Mouse (Mus musculus) limb, embryonic 13.5 days (tissue): ENCODE data around the gene C1qb. TPM values are rescaled to one million over a fixed set of nuclear protein-coding genes. Genes with fewer than 3 reads are reported as not detected.

Experiments
- polyA plus RNA-seq: library from polyadenylated mRNA; unstranded; fragments of >200 nt; fragmentation: Nextera tagmentation; extraction: Ambion mirVana; gene quantifications from 2 replicates; pipeline ENCODE4 v1.2.1, GENCODE M21; 2015

C1qb gene
- polyA plus RNA-seq, 1 experiment from 2014 or later, result 41.0 TPM

Other genes starting within 250 kb of the C1qb start
- 10.3 and 10.9 TPM in 2 replicates for gene Ephb2, start 50.2 kb downstream of the C1qb start, polyA plus RNA-seq
- 18.1 and 18.8 TPM in 2 replicates for gene C1qc, start 6.9 kb upstream of the C1qb start, polyA plus RNA-seq
- gene C1qa, start 12.6 kb upstream of the C1qb start, polyA plus RNA-seq, result 20.5 and 23.0 TPM in 2 replicates
- 0.47 and 0.71 TPM in 2 replicates for gene Epha8, start 70.6 kb upstream of the C1qb start, polyA plus RNA-seq
- 3.9 and 5.0 TPM in 2 replicates for gene Zbtb40, start 162.6 kb upstream of the C1qb start, polyA plus RNA-seq